Mouse (Mus musculus): ENCODE results near the gene Nsg1.

Gene Nsg1

GRCm38 (mm10) chr5:38159634-38160413, at the start of gene Nsg1:
Gene Nsg1 (minus strand): TSS chr5:38159907.
- in situ Hi-C loops (cut with MboI, MseI): no loop called here

GRCm38 (mm10) chr5:38208985-38209384, 49.3 kb upstream of the Nsg1 start:
- in situ Hi-C loops (cut with MboI, MseI): no loop called here

GRCm38 (mm10) chr5:38205303-38205726, 45.6 kb upstream of the Nsg1 start:
- in situ Hi-C loops (cut with MboI, MseI): no loop called here

GRCm38 (mm10) chr5:38199686-38200085, 40.0 kb upstream of the Nsg1 start:
- in situ Hi-C loops (cut with MboI, MseI): no loop called here

- in situ Hi-C loops (cut with MboI, MseI): no loop called here
Measured at GRCm38 (mm10) chr5:38197482-38197823, 37.7 kb upstream of the Nsg1 start.

- in situ Hi-C loops (cut with MboI, MseI): no loop called here
Measured at GRCm38 (mm10) chr5:38196821-38197481, 37.2 kb upstream of the Nsg1 start.

- in situ Hi-C loops (cut with MboI, MseI): no loop called here
Measured at GRCm38 (mm10) chr5:38195941-38196340, 36.2 kb upstream of the Nsg1 start.

GRCm38 (mm10) chr5:38194946-38195345, 35.2 kb upstream of the Nsg1 start:
- in situ Hi-C loops (cut with MboI, MseI): no loop called here

GRCm38 (mm10) chr5:38190907-38191306, 31.2 kb upstream of the Nsg1 start:
- in situ Hi-C loops (cut with MboI, MseI): no loop called here

- in situ Hi-C loops (cut with MboI, MseI): no loop called here
Measured at GRCm38 (mm10) chr5:38187006-38187405, 27.3 kb upstream of the Nsg1 start.

GRCm38 (mm10) chr5:38184688-38185285, 25.1 kb upstream of the Nsg1 start:
- in situ Hi-C loops (cut with MboI, MseI): no loop called here

- in situ Hi-C loops (cut with MboI, MseI): no loop called here
Measured at GRCm38 (mm10) chr5:38174256-38174912, 14.7 kb upstream of the Nsg1 start.

- in situ Hi-C loops (cut with MboI, MseI): no loop called here
Measured at GRCm38 (mm10) chr5:38173766-38174165, 14.1 kb upstream of the Nsg1 start.

GRCm38 (mm10) chr5:38168497-38168896, 8.8 kb upstream of the Nsg1 start:
- in situ Hi-C loops (cut with MboI, MseI): no loop called here

GRCm38 (mm10) chr5:38158947-38159633, 617 bp downstream of the Nsg1 start:
- in situ Hi-C loops (cut with MboI, MseI): no loop called here

GRCm38 (mm10) chr5:38158501-38158946, 1.2 kb downstream of the Nsg1 start:
- in situ Hi-C loops (cut with MboI, MseI): no loop called here

GRCm38 (mm10) chr5:38157481-38158020, 2.2 kb downstream of the Nsg1 start:
- in situ Hi-C loops (cut with MboI, MseI): no loop called here

- in situ Hi-C loops (cut with MboI, MseI): no loop called here
Measured at GRCm38 (mm10) chr5:38153636-38154035, 6.1 kb downstream of the Nsg1 start.

- in situ Hi-C loops (cut with MboI, MseI): no loop called here
Measured at GRCm38 (mm10) chr5:38152201-38153108, 7.3 kb downstream of the Nsg1 start.

- in situ Hi-C loops (cut with MboI, MseI): no loop called here
Measured at GRCm38 (mm10) chr5:38151264-38151663, 8.4 kb downstream of the Nsg1 start.
